Mouse (Mus musculus) forebrain, embryonic 15.5 days (tissue): Measurements from ENCODE around the gene Gm2022. TPM values are rescaled to one million over a fixed set of nuclear protein-coding genes. Genes with fewer than 3 reads are reported as not detected.
"Not testable (repeated sequence)": the region's sequence is repeated elsewhere in the genome, so short reads cannot be mapped to it uniquely, and the experiment has no call there.

Source experiments
- ATAC-seq: fragments of 200-750 bp; cut with Nextera tagmentation; replicated peaks from 2 replicates; pipeline ENCODE4 v1.8.0; 2017; ENCODE audit warnings: mild to moderate bottlenecking, moderate TSS enrichment, moderate library complexity
- H3K27ac ChIP-seq: fragments of 300-500 bp; sonication (generic); replicated peaks from 2 replicates; pipeline ENCODE4 v1.5.1; 2015; ENCODE audit warnings: mild to moderate bottlenecking, inconsistent platforms
- H3K27me3 ChIP-seq: fragments of 300-500 bp; sonication (generic); 2 replicates; pipeline ENCODE4 v1.6.1; 2015; ENCODE audit warnings: inconsistent platforms
- H3K36me3 ChIP-seq: fragments of 300-500 bp; sonication (generic); 2 replicates; pipeline ENCODE4 v1.6.1; 2015; ENCODE audit warnings: mild to moderate bottlenecking, inconsistent platforms
- H3K4me1 ChIP-seq: fragments of 300-500 bp; sonication (generic); 2 replicates; pipeline ENCODE4 v1.6.1; 2015; ENCODE audit warnings: inconsistent platforms
- H3K4me2 ChIP-seq: fragments of 300-500 bp; sonication (generic); replicated peaks from 2 replicates; pipeline ENCODE4 v1.6.1; 2015; ENCODE audit warnings: mild to moderate bottlenecking, inconsistent platforms
- H3K4me3 ChIP-seq: fragments of 300-500 bp; sonication (generic); 2 replicates; pipeline ENCODE4 v1.5.1; 2015; ENCODE audit warnings: mild to moderate bottlenecking, inconsistent platforms
- H3K9ac ChIP-seq: fragments of 300-500 bp; sonication (generic); replicated peaks from 2 replicates; pipeline ENCODE4 v1.6.1; 2015; ENCODE audit warnings: mild to moderate bottlenecking, inconsistent platforms
- H3K9me3 ChIP-seq: fragments of 300-500 bp; sonication (generic); 2 replicates; pipeline ENCODE4 v1.6.1; 2016; ENCODE audit warnings: inconsistent platforms
- WGBS: fragments of 180-500 bp; shearing (Covaris S2); methylation state at CpG from one replicate; pipeline ENCODE4 v1.1.7; 2015; ENCODE audit warnings: mixed read lengths; 5-methylcytosine and 5-hydroxymethylcytosine counted together
- polyA plus RNA-seq: library from polyadenylated mRNA; unstranded; fragments of >200 nt; fragmentation: Nextera tagmentation; extraction: Ambion mirVana; gene quantifications from 2 replicates; pipeline ENCODE4 v1.2.1, GENCODE M21; 2015

Gene Gm2022
- not detected in 2 replicates for polyA plus RNA-seq

DNA sequence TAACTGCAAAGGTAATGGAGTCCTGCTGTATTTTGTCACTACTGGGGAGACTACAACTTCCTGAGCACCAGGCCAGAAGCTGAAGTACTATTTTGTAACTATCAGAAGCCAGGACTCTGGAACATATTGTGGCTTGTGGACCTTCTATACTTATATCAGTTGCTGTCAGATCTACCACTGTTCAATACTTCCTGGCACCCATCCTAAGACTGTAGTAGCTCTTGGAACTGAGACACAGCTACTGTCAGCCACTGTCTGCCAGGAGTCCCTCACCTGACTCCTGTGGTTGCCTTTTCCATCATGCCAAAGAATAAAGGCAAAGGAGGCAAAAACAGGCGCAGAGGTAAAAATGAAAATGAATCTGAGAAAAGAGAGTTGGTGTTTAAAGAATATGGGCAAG, at the start of gene Gm2022:
Gene Gm2022, plus strand, starts transcription at position 301 of the 400 bp plus-strand sequence.
- not testable (repeated sequence) for H3K9ac ChIP-seq, H3K4me1 ChIP-seq, H3K9me3 ChIP-seq, H3K4me2 ChIP-seq, H3K27me3 ChIP-seq, H3K36me3 ChIP-seq, ATAC-seq, H3K27ac ChIP-seq, H3K4me3 ChIP-seq
- 92% methylated on average over 1 of the region's 1 CpGs for WGBS

DNA sequence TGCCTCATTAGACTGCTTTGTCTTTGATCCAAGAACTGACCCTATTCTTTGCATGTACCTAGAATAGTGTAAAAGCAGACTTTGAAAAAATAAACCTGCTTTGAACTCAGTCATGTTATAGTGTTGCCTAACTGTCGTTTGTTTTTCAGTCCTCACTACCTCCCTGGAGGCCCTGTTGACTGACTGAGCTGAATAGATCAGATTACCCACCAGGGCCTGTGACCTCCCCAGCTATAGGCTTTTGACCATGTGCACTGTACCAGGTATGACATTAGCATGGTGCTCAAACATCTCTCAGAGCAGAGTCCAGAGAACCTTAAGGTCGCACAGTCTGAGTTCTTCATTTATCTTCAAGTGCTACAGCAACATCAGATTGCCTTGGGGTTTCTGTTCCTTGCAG, 44.5 kb upstream of the Gm2022 start:
- H3K4me1 ChIP-seq, H3K4me3 ChIP-seq, H3K9me3 ChIP-seq, H3K27ac ChIP-seq, H3K9ac ChIP-seq, H3K4me2 ChIP-seq, ATAC-seq, H3K36me3 ChIP-seq, H3K27me3 ChIP-seq: not testable (repeated sequence)
- WGBS = no CpG with 5 or more reads among the region's 2 CpGs

GRCm38 (mm10) chr12:87856067-87856466, 39.1 kb upstream of the Gm2022 start:
- not testable (repeated sequence) for ATAC-seq, H3K9me3 ChIP-seq, H3K27ac ChIP-seq, H3K4me3 ChIP-seq, H3K4me1 ChIP-seq, H3K36me3 ChIP-seq, H3K9ac ChIP-seq, H3K4me2 ChIP-seq, H3K27me3 ChIP-seq
- WGBS = 79% methylated on average over 1 of the region's 1 CpGs

GRCm38 (mm10) chr12:87861740-87862692, 33.2 kb upstream of the Gm2022 start:
- WGBS = 87% methylated on average over 23 of the region's 23 CpGs

DNA sequence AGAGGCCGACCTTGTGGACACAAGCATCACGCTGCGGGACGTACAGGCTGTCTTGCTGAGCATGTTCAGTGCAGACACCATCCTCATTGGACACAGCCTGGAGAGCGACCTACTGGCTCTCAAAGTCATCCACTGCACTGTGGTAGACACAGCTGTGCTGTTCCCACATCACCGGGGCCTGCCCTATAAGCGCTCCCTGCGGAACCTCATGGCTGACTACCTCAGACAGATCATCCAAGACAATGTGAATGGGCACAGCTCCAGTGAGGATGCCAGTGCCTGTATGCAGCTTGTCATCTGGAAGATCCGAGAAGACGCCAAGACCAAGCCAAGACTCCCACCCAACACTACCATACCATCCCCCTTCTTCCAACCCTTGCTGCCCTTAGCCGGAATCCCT, 31.5 kb upstream of the Gm2022 start:
- not testable (repeated sequence) for H3K9ac ChIP-seq, H3K27me3 ChIP-seq, H3K4me2 ChIP-seq, ATAC-seq, H3K27ac ChIP-seq, H3K36me3 ChIP-seq, H3K4me1 ChIP-seq, H3K9me3 ChIP-seq, H3K4me3 ChIP-seq
- WGBS = 94% methylated on average over 10 of the region's 11 CpGs

More at GRCm38 (mm10) chr12:87861740-87862692, 33.2 kb upstream of the Gm2022 start:
- H3K9ac ChIP-seq, H3K9me3 ChIP-seq, H3K27ac ChIP-seq, H3K4me3 ChIP-seq, H3K4me2 ChIP-seq, H3K4me1 ChIP-seq, H3K36me3 ChIP-seq, ATAC-seq, H3K27me3 ChIP-seq: not testable (repeated sequence)

- not testable (repeated sequence) for ATAC-seq, H3K4me3 ChIP-seq, H3K4me2 ChIP-seq, H3K27me3 ChIP-seq, H3K9ac ChIP-seq, H3K4me1 ChIP-seq, H3K9me3 ChIP-seq, H3K36me3 ChIP-seq, H3K27ac ChIP-seq
- 88% methylated on average over 2 of the region's 2 CpGs for WGBS
Measured at GRCm38 (mm10) chr12:87864048-87864447, 31.1 kb upstream of the Gm2022 start.

- H3K9ac ChIP-seq, H3K27me3 ChIP-seq, H3K36me3 ChIP-seq, H3K4me2 ChIP-seq, H3K27ac ChIP-seq, H3K4me3 ChIP-seq, ATAC-seq, H3K9me3 ChIP-seq, H3K4me1 ChIP-seq: not testable (repeated sequence)
- 90% methylated on average over 5 of the region's 5 CpGs for WGBS
Measured at GRCm38 (mm10) chr12:87873772-87874171, 21.4 kb upstream of the Gm2022 start, which contains the start of gene Gm2016. TSS of gene Gm2016 (plus strand) at chr12:87874072.

- H3K4me3 ChIP-seq, H3K36me3 ChIP-seq, H3K27ac ChIP-seq, H3K4me2 ChIP-seq, H3K9me3 ChIP-seq, H3K4me1 ChIP-seq, ATAC-seq, H3K9ac ChIP-seq, H3K27me3 ChIP-seq: not testable (repeated sequence)
- WGBS = 86% methylated on average over 2 of the region's 2 CpGs
Measured at GRCm38 (mm10) chr12:87919721-87920120, 24.6 kb downstream of the Gm2022 start, which contains the start of gene Gm2035. TSS of gene Gm2035 (minus strand) at chr12:87919857.

Other genes starting within 250 kb of the Gm2022 start
- not detected in 2 replicates for gene Gm21319, start 119.6 kb upstream of the Gm2022 start, polyA plus RNA-seq
- gene Gm21936, start 99.9 kb upstream of the Gm2022 start, polyA plus RNA-seq = not detected in 2 replicates
- not detected in 2 replicates for gene BB287469, start 78.8 kb upstream of the Gm2022 start, polyA plus RNA-seq
- not detected in 2 replicates for gene Gm2001, start 53.0 kb upstream of the Gm2022 start, polyA plus RNA-seq
- gene Gm2016, start 21.3 kb upstream of the Gm2022 start, polyA plus RNA-seq = not detected in 2 replicates
- gene Gm2035, start 24.5 kb downstream of the Gm2022 start, polyA plus RNA-seq = not detected in 2 replicates
- gene Gm2042, start 58.7 kb downstream of the Gm2022 start, polyA plus RNA-seq = not detected in 2 replicates
- not detected in 2 replicates for gene Gm2075, start 116.5 kb downstream of the Gm2022 start, polyA plus RNA-seq
- not detected in 2 replicates for gene Gm6803, start 123.4 kb downstream of the Gm2022 start, polyA plus RNA-seq
- gene Gm2056, start 131.6 kb downstream of the Gm2022 start, polyA plus RNA-seq = not detected in 2 replicates
- not detected in 2 replicates for gene Gm16368, start 188.3 kb downstream of the Gm2022 start, polyA plus RNA-seq